Mouse (Mus musculus): ENCODE results near the gene Ackr3. TPM values are rescaled to one million over a fixed set of nuclear protein-coding genes. Genes with fewer than 3 reads are reported as not detected.

Gene Ackr3
- polyA plus RNA-seq, 1 experiment from 2014 or later, result 51.0 TPM

DNA sequence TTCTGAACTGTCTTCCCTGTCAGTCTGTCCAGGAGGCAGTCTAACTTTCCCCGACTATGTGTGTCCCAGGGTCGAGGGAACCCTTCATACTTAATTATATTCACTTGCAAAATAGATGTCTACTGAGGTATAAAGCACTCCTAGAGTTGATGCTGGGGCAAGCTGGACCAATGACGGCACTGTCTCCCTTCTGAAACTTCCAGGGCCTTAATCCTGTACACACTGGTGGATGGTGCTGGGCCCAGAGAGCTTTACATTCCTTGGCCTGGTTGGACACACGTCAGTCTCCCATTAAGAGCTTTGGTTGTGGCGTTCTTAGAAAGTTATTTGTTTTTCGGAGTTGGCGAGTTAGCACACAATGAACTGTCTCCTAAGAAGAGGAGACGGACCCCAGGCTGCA, 42.3 kb downstream of the Ackr3 start:
- Histone ChIP-seq H3K9me3 (ENCODE audit: control insufficient read depth, low read length) (no peaks in the 10 kb centered on the region), H3K4me2 (ENCODE audit: low read length) (no peak overlapping the region), H3K36me3 (ENCODE audit: control insufficient read depth, insufficient read depth, low read length) (no peaks in the 10 kb centered on the region), H3K4me3 (ENCODE audit: control insufficient read depth in 1 of 2, insufficient read depth in 1 of 2, low read depth in 1 of 2, low read length in 2 of 2) (no peak overlapping the region), H3K4me1 (ENCODE audit: control insufficient read depth in 2 of 2, insufficient read depth in 2 of 2, low read length in 2 of 2) (peaks cover 5 to 6% of the 10 kb centered on the region in 2 experiments; a peak in 3 of 4 replicates), H3K9ac (ENCODE audit: low read length) (no peak overlapping the region), H3K27me3 (ENCODE audit: control insufficient read depth, insufficient read depth, low read length) (no peaks in the 10 kb centered on the region), H3K27ac (replicated peaks in 1 of 2; ENCODE audit: control insufficient read depth in 1 of 2, insufficient read depth in 1 of 2, low read depth in 2 of 2, low read length in 2 of 2) (no peak overlapping the region)
- no peak for ATAC-seq (ENCODE audit: insufficient number of reproducible peaks, insufficient read depth, low FRiP score, low read depth)
- 78% methylated on average over 8 of the region's 8 CpGs for WGBS

DNA sequence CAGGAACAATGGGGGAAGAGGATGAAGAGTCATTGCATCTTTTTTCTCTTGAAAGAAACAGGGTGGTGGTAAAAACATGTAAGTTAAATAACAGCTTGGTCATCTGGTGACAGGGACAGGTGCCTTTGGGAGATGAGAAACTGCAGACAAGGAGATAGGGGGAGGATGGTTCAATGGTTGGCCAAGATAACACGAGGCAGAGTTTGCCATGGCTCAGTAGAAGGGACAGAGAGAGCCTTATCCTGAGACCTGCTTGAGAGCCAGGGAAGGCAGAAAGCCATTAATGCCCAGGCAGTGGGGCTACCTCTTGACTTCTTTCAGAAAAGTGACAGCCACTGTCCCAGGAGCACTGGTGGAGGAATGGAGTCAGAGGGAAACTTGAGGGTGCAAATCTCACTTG, 43.0 kb downstream of the Ackr3 start:
- 25% methylated on average over 1 of the region's 1 CpGs for WGBS
- ATAC-seq (ENCODE audit: insufficient number of reproducible peaks, insufficient read depth, low FRiP score, low read depth), result no peak
- H3K4me3 ChIP-seq (ENCODE audit: control insufficient read depth in 1 of 2, insufficient read depth in 1 of 2, low read depth in 1 of 2, low read length in 2 of 2), result no peak overlapping the region
- no peak overlapping the region for H3K9ac ChIP-seq (ENCODE audit: low read length)
- H3K9me3 ChIP-seq (ENCODE audit: control insufficient read depth, low read length), result no peaks in the 10 kb centered on the region
- H3K4me2 ChIP-seq (ENCODE audit: low read length), result no peak overlapping the region
- H3K27ac ChIP-seq (replicated peaks in 1 of 2; ENCODE audit: control insufficient read depth in 1 of 2, insufficient read depth in 1 of 2, low read depth in 2 of 2, low read length in 2 of 2), result no peak overlapping the region
- H3K4me1 ChIP-seq (ENCODE audit: control insufficient read depth in 2 of 2, insufficient read depth in 2 of 2, low read length in 2 of 2), result peaks cover 5 to 6% of the 10 kb centered on the region in 2 experiments; a peak in 3 of 4 replicates
- no peaks in the 10 kb centered on the region for H3K36me3 ChIP-seq (ENCODE audit: control insufficient read depth, insufficient read depth, low read length)
- no peaks in the 10 kb centered on the region for H3K27me3 ChIP-seq (ENCODE audit: control insufficient read depth, insufficient read depth, low read length)

DNA sequence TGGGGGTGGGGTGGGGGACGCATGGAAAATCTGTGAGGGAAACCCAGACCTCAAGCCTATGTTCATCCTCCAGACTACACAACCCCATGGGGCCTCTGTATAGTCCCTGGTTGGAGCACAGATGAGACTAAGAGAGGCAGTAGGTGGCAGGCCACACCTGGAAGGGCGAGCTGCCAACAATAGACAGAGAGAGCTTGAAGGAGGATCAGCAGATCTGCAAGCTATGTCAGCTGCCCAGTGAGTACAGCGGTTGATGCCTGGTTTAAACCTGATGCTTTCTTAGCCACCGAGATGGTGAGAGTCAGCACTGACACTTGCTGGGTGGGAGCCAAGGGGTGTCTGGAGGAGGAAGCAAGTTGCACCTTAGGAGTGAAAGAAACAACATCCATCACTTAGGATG, 43.5 kb downstream of the Ackr3 start:
- Histone ChIP-seq H3K9me3 (ENCODE audit: control insufficient read depth, low read length) (no peaks in the 10 kb centered on the region), H3K4me3 (ENCODE audit: control insufficient read depth in 1 of 2, insufficient read depth in 1 of 2, low read depth in 1 of 2, low read length in 2 of 2) (no peak overlapping the region), H3K4me2 (ENCODE audit: low read length) (no peak overlapping the region), H3K27me3 (ENCODE audit: control insufficient read depth, insufficient read depth, low read length) (no peaks in the 10 kb centered on the region), H3K27ac (replicated peaks in 1 of 2; ENCODE audit: control insufficient read depth in 1 of 2, insufficient read depth in 1 of 2, low read depth in 2 of 2, low read length in 2 of 2) (no peak overlapping the region), H3K36me3 (ENCODE audit: control insufficient read depth, insufficient read depth, low read length) (no peaks in the 10 kb centered on the region), H3K4me1 (ENCODE audit: control insufficient read depth in 2 of 2, insufficient read depth in 2 of 2, low read length in 2 of 2) (peaks cover 5 to 6% of the 10 kb centered on the region in 2 experiments; a peak in 3 of 4 replicates), H3K9ac (ENCODE audit: low read length) (no peak overlapping the region)
- 64% methylated on average over 4 of the region's 4 CpGs for WGBS
- ATAC-seq (ENCODE audit: insufficient number of reproducible peaks, insufficient read depth, low FRiP score, low read depth), result no peak

DNA sequence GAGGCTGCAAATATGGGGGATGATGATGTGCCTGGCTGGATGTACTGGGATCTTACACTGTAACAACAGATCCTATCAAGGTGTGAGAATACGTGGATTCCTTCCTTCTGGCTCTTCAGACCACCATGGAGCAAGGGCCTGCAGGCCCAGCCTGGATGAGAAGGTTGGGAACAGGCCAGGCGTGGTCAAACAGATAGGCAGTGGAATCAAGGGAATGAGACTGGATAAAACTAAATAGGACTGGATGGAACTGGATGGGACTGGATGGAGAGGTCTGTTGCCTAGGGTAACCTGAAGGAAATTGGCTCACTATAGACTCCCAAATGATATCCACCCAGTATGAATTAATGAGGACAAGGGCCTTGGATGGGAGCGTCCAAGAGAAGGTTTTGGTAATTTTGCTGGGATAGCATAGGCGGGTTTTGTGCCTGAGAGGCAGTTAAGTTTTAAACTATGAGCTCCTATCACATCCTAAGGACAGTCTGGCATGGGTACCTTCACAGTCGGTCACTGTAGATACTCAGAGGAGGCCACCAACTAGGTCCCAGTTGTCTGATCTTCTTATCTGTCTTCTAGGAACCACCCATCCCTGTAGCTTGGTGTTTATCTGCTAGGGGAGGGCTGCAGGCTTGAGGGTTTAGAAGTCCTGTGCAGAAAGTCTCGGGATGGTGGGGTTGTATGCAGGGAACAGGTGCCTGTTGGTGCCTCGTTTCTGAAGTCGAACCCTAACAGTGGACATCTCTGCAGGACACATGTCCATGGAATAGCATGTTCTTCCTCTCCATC, 44.2 kb downstream of the Ackr3 start:
- Histone ChIP-seq H3K9ac (ENCODE audit: low read length) (no peak overlapping the region), H3K4me3 (ENCODE audit: control insufficient read depth in 1 of 2, insufficient read depth in 1 of 2, low read depth in 1 of 2, low read length in 2 of 2) (no peak overlapping the region), H3K27me3 (ENCODE audit: control insufficient read depth, insufficient read depth, low read length) (no peaks in the 10 kb centered on the region), H3K27ac (replicated peaks in 1 of 2; ENCODE audit: control insufficient read depth in 1 of 2, insufficient read depth in 1 of 2, low read depth in 2 of 2, low read length in 2 of 2) (no peak overlapping the region), H3K36me3 (ENCODE audit: control insufficient read depth, insufficient read depth, low read length) (no peaks in the 10 kb centered on the region), H3K9me3 (ENCODE audit: control insufficient read depth, low read length) (no peaks in the 10 kb centered on the region), H3K4me2 (ENCODE audit: low read length) (no peak overlapping the region), H3K4me1 (ENCODE audit: control insufficient read depth in 2 of 2, insufficient read depth in 2 of 2, low read length in 2 of 2) (peaks cover 0 to 5% of the 10 kb centered on the region in 2 experiments; a peak in 2 of 4 replicates)
- ATAC-seq (ENCODE audit: insufficient number of reproducible peaks, insufficient read depth, low FRiP score, low read depth), result no peak
- 84% methylated on average over 8 of the region's 8 CpGs for WGBS

DNA sequence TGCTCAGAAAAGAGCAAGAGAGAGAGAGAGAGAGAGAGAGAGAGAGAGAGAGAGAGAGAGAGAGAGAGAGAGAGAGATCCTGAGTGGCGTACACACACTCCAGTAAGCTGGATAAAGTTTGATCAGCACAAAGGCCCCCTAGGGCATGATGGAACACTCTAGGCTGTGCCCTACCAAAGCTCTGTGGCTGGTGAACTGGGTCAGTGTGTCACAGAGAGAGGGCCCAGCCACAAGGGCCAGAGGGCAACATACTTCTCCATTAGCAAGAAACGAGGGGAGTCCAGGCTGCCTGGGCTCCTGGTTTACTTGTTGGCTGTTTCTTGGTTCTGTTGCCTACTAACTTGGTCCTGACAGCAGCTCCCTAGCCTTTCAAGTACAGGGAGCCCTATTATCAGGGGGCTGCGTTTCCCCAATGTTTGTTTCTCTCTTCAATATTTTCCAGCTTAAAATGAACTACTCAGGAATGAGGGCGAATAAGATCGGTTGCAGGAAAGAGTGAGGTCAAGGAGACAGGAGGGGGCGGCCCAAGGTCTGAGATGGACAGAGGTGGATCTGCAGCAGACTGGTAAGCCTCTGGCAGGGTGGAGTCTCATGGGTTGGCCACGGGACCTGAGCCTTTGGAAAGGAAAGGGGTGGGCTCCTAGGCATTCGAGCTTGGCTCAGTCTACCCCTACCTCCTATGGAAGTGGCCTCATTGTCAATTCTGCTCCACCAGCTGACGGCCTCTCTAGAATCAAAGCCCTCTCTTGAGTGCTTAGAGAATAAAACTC, 45.4 kb downstream of the Ackr3 start:
- WGBS, result 78% methylated on average over 9 of the region's 9 CpGs

DNA sequence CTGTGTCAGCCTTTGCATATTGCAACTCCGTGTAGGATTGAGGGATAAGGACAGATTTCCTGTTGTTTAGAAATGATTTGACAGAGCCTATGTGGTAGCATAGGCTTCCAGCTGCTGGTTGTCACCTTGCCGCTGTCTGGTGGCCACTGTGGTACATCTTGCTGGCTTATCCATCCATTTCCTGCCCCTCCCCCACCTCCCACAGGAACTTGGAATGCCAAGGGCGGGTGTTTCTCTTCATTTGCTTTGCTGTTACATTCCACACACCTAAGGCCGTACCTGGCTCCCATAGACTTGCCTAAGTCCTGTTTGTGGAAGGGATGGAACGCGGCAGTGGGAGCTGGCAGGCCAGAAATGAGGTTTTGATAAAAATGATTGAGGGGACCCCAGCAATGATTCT, 46.6 kb downstream of the Ackr3 start:
- Histone ChIP-seq H3K9me3 (ENCODE audit: control insufficient read depth, low read length) (no peaks in the 10 kb centered on the region), H3K9ac (ENCODE audit: low read length) (no peak overlapping the region), H3K4me2 (ENCODE audit: low read length) (no peak overlapping the region), H3K27me3 (ENCODE audit: control insufficient read depth, insufficient read depth, low read length) (no peaks in the 10 kb centered on the region), H3K4me1 (ENCODE audit: control insufficient read depth in 2 of 2, insufficient read depth in 2 of 2, low read length in 2 of 2) (peaks cover 0 to 4% of the 10 kb centered on the region in 2 experiments; a peak in 2 of 4 replicates), H3K27ac (replicated peaks in 1 of 2; ENCODE audit: control insufficient read depth in 1 of 2, insufficient read depth in 1 of 2, low read depth in 2 of 2, low read length in 2 of 2) (no peak overlapping the region), H3K4me3 (ENCODE audit: control insufficient read depth in 1 of 2, insufficient read depth in 1 of 2, low read depth in 1 of 2, low read length in 2 of 2) (no peak overlapping the region), H3K36me3 (ENCODE audit: control insufficient read depth, insufficient read depth, low read length) (no peaks in the 10 kb centered on the region)
- WGBS, result 62% methylated on average over 6 of the region's 6 CpGs
- no peak for ATAC-seq (ENCODE audit: insufficient number of reproducible peaks, insufficient read depth, low FRiP score, low read depth)

More for the DNA sequence above, 45.4 kb downstream of the Ackr3 start:
- H3K4me2 ChIP-seq (ENCODE audit: low read length), result no peak overlapping the region
- no peaks in the 10 kb centered on the region for H3K36me3 ChIP-seq (ENCODE audit: control insufficient read depth, insufficient read depth, low read length)
- H3K4me1 ChIP-seq (ENCODE audit: control insufficient read depth in 2 of 2, insufficient read depth in 2 of 2, low read length in 2 of 2), result peaks cover 0 to 4% of the 10 kb centered on the region in 2 experiments; a peak in 2 of 4 replicates
- no peak for ATAC-seq (ENCODE audit: insufficient number of reproducible peaks, insufficient read depth, low FRiP score, low read depth)
- H3K9me3 ChIP-seq (ENCODE audit: control insufficient read depth, low read length), result no peaks in the 10 kb centered on the region
- no peaks in the 10 kb centered on the region for H3K27me3 ChIP-seq (ENCODE audit: control insufficient read depth, insufficient read depth, low read length)
- H3K4me3 ChIP-seq (ENCODE audit: control insufficient read depth in 1 of 2, insufficient read depth in 1 of 2, low read depth in 1 of 2, low read length in 2 of 2), result no peak overlapping the region
- H3K9ac ChIP-seq (ENCODE audit: low read length), result no peak overlapping the region
- H3K27ac ChIP-seq (replicated peaks in 1 of 2; ENCODE audit: control insufficient read depth in 1 of 2, insufficient read depth in 1 of 2, low read depth in 2 of 2, low read length in 2 of 2), result no peak overlapping the region

DNA sequence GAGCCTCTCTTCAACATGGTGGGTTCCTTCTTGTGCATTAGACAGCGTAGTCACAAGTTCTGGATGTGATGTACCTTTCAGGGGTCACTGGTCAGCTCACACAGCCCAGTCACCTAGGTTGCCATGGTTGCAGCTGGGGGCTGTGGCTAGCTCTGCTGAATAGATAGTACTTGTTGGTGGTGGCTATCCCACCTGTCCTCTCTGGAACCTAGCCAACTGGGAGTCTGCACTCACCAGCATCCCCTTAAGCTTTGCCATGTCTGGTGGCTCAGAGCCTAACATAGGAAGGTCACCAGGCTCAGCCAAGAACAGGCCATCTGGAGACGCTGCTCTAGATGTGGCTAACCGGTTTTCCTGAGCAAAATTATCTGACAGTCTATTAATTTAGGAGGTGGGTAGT, 47.4 kb downstream of the Ackr3 start:
- Histone ChIP-seq H3K9me3 (ENCODE audit: control insufficient read depth, low read length) (no peaks in the 10 kb centered on the region), H3K4me1 (ENCODE audit: control insufficient read depth in 2 of 2, insufficient read depth in 2 of 2, low read length in 2 of 2) (peaks cover 4% of the 10 kb centered on the region in 2 experiments; a peak in 2 of 4 replicates), H3K9ac (ENCODE audit: low read length) (no peak overlapping the region), H3K4me3 (ENCODE audit: control insufficient read depth in 1 of 2, insufficient read depth in 1 of 2, low read depth in 1 of 2, low read length in 2 of 2) (no peak overlapping the region), H3K27ac (replicated peaks in 1 of 2; ENCODE audit: control insufficient read depth in 1 of 2, insufficient read depth in 1 of 2, low read depth in 2 of 2, low read length in 2 of 2) (no peak overlapping the region), H3K4me2 (ENCODE audit: low read length) (no peak overlapping the region), H3K36me3 (ENCODE audit: control insufficient read depth, insufficient read depth, low read length) (no peaks in the 10 kb centered on the region), H3K27me3 (ENCODE audit: control insufficient read depth, insufficient read depth, low read length) (no peaks in the 10 kb centered on the region)
- WGBS, result 85% methylated on average over 3 of the region's 3 CpGs
- ATAC-seq (ENCODE audit: insufficient number of reproducible peaks, insufficient read depth, low FRiP score, low read depth), result no peak
